Mouse (Mus musculus) heart, adult 8-10 months (tissue): ENCODE results near the gene Tpbgl. TPM values are rescaled to one million over a fixed set of nuclear protein-coding genes. Genes with fewer than 3 reads are reported as not detected.

ENCODE experiments used
- DNase-seq: peaks from one replicate; pipeline ENCODE4 v3.0.0; 2022; ENCODE audit warnings: low spot score
- total RNA-seq, 4 experiments: library from RNA; stranded (reverse); gene quantifications; 2 replicates each; pipeline ENCODE4 v1.2.4; 2022

Gene Tpbgl
- 1 to 10 TPM; 2.8 to 3.4 (median 3.1) TPM for total RNA-seq

DNA sequence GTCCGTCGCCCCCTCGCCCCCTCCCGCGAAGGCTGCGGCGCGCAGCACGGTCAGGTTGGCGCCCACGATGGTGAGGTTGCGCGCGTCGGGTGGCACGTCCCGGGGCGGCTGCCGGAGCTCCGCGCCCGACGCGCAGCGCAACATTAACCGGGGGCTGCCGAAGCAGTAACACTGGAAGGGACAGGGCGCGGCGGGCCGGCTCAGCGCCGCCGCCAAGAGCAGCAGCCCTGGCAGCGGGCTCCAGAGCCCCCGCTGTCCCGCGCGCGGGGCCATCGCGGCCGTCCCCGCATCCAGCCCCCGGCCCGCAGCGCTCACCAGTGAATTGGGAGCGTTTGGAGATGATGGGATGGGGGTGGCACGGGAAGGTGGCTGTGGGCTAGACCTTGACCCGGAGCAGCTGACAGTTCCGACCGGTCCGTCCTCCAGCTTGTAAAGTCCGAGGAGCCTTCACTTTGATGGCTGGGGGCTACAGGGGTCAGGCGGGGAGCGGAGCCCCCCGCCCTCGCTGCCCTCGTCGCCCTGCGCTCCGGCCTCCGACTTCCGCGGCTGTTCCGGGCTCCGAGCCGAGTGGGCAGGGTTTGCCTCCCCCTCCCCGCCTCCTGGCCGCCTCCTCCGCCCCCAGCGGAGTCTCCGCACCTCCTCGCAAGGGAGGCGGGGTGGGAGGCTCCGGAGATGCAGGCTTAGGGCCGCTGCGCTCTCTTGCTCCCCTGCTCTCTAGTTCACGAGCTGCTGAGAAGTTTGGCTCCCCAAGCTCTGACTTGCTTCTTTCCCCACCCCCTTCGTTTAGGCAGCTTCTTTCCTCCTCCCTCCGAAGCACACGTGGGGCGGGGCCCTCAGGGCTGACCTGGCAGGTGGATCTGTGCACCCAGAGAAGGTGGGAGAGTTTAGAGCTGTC is at the start of gene Tpbgl:
Gene Tpbgl (minus strand): TSS at position 728 of the 895 bp plus-strand sequence.
- DNase-seq, result peak; percentile 69

- no peak for DNase-seq
Observed at GRCm38 (mm10) chr7:99674890-99675289, 48.0 kb upstream of the Tpbgl start.

DNA sequence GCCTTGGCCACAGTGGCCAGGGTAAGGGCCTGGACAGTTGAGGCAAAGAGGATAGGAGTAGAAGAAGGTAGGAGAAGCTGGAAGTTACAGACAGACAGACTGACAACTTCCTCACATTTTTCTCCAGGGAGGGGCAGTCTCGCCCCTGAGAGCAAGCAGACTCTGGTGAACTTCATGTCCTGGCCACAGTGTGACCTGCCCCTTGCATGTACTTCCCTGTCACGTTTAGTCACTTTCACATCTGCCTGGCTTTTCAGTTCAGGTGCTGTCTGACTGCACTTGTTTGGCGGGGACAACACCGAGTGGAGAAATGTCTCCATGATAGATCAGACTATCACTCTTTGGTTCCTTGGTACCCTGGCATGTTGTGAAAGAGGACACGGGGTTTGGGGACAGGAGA is 47.3 kb upstream of the Tpbgl start:
- DNase-seq, result no peak

- no peak for DNase-seq
Observed at GRCm38 (mm10) chr7:99673188-99673587, 46.3 kb upstream of the Tpbgl start.

DNA sequence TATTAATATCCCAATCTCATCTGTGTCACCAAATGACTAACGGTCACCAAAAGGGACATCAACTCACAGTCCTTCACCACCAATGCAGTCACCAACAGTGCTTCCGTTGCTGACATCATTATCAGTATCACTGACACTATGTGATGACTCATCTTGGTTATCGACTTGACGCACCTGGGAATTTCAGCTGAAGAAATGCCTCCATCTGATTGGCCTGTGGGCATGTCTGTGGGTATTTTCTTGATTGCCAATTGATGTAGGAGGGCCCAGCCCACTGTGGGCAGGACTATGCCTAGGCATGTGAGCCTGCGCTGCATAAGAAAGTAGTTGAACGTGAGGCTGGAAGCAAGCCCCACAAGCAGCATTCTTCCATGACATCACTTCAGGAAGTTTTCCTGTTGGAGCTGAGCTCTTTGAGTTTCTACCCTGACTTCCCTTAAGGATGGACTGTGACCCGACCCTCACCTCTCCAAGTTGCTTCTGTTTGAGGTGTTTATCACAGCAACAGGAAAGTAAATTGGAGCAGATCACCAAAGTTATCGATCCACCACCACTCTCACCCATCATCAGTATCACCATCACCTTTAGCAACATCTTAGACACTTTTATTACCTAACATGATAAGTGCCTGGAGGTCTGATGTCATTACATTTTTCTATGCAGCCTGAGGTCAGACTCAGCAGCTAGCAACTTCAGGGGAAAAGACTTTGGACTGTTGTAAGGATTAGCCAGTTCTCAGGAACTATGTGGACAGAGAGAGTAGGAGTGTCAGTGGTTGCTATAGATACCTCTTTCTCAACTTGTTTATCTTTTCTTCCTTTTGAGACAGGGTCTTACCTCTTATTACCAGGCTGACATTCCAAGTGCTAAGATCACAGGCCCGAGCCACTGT is 44.9 kb upstream of the Tpbgl start:
- no peak for DNase-seq

GRCm38 (mm10) chr7:99670915-99671314 is 44.0 kb upstream of the Tpbgl start:
- no peak for DNase-seq

- no peak for DNase-seq
Observed at GRCm38 (mm10) chr7:99668802-99669201, 41.9 kb upstream of the Tpbgl start.

- DNase-seq, result no peak
Observed at GRCm38 (mm10) chr7:99667096-99667495, 40.2 kb upstream of the Tpbgl start.

GRCm38 (mm10) chr7:99665731-99666452 is 39.0 kb upstream of the Tpbgl start:
- DNase-seq, result no peak

DNA sequence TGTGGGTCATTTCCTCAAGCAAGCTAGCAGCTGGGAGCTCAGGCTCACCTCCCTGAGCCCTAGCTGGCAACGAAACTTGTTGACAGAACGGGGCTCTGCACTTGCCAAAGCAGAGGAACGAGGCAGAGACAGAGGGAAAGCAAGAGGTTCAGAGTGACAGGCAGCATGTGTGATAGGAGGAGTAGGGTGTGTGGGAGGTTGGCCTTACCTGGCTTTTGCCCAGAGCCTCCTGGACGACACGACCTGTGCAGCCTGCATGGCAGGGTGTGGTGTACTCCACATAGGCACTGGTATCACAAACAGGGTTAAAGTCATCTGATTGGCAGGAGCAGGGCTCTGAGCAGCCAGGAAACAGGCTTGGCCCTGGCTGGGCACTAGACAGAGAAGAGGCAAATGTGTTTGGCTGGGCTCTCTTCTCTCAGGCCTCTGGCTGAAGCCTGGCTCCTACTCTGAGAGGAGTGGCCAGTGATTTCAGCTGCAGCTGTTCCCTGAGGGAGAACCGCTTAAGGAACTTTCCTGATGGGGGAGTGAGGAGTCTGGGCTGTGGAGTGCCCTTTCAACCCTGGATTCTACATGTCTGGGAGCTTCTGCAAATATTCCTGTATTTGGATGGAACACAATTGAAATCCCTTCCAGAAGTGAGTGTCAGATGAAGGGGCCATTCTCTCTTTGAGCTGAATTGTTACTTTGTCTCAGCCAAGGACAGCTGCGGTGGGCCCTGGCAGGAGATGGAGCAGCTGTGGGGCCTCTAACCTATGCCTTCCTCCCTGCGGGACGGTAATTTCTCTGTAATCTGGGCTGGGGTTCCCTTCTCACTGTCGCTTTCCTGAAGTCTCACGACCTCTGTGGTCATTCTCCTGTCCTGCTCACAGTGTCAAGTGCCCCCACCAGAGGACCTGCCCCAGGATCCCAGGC is 37.9 kb upstream of the Tpbgl start:
- DNase-seq, result peak; percentile 87

DNA sequence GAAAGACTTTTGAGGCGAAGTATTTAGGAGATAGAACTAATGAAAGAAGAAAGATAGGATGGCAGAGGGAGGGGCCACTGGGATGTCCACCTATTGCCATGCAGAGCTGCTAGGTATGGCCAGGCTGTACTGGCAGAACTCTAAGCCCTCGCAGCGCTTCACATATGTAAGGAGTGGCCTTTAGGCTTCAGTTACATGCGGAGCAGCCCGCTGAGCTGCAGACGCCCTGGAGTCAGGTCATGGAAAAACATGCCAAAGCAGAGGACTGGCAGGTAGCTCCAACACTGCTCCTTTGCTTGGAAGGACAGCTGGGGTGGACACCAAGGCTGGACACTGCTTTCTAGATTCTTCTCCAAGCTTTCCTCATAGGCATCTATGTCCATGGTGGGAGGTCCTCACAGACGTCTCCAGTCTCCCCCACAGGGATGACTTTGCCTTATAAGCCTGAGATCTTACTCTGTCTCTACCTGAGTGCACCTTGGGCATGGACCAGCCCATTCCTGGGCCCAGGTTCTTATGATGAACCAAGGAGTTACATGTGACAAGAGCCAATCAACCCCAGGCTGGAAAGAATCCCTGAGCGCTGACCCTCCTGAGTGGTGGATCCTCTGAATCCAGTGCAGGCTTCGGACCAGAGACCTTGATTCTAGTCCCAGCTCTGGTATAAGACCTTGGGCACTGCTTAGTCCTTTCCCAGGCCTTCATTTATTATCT is 36.8 kb upstream of the Tpbgl start:
- DNase-seq, result no peak

GRCm38 (mm10) chr7:99662311-99662710 is 35.4 kb upstream of the Tpbgl start:
- DNase-seq, result no peak

GRCm38 (mm10) chr7:99661571-99662230 is 34.8 kb upstream of the Tpbgl start:
- DNase-seq, result no peak

- no peak for DNase-seq
Observed at GRCm38 (mm10) chr7:99661071-99661470, 34.2 kb upstream of the Tpbgl start.

DNA sequence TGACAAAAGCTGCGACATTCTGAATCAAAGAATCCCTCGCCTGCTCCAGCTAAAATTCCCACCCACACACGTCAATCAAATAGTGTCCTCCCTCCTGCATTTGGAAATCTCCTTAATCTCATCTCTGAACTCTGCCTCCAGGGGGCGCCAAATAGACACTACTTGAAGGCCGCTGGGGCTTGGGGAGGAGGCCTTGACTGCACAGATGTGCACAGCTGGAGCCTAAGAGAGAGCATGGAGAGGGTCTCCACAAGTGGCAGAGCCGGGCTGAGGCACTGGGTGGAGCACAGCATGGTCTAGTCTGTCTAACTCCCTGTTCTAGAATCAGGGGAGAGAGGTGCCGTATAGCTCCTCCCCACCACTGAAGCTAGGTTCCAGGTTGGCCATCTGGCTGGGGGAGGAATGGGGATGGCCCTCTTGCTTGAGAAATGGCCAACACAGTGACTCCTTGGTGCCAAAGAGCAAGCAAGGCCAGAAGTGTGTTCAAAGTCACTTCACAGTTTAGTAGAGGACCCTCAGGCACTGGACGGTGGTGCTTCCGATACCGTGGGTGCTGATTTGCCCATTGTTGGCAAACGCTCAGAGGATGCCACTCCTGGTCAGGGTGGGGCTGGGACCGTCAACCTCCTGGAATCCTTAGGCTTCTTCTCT is 32.6 kb upstream of the Tpbgl start:
- peak; percentile 86 for DNase-seq

- DNase-seq, result no peak
Observed at GRCm38 (mm10) chr7:99654244-99654643, 27.3 kb upstream of the Tpbgl start.

DNA sequence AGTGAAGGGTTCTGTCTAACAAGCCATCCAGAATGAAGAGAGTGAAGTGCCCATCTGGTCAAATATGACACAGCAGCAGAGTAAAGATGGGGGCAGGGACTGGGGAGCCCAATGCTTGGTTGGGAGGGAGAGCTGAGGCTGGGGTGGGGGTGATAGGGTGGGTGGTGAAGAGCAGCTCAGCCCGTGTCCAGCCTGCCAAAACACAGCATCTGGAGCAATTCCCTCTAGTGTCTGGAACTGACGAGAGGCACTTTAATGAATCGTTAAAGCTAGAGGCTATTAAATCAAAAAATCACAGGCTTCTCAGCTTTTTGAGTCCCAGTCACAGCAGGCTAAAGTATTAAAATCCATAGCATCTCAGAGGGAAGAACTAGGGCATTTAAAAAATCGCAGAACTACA is 22.7 kb upstream of the Tpbgl start:
- no peak for DNase-seq

DNA sequence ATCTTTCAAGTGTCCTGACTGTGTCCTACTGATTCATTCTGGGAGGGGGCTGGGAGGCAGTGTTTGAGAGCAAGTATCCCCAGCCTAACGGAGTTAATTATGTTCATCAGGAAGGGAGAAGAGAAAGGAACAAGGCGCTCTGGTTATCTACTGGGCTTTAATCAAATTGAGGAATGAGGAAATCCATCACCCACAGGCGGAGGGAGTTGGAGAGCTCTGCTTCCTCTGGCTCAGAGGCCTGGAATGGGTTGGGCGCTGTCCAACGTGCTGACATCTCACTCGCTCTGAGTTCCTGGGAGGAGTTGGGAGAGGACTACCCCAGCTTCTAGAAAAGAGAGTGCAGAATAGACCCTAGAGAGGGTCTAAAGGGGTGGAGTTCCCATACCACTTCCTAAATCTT is 21.7 kb upstream of the Tpbgl start:
- peak; percentile 64 for DNase-seq

DNA sequence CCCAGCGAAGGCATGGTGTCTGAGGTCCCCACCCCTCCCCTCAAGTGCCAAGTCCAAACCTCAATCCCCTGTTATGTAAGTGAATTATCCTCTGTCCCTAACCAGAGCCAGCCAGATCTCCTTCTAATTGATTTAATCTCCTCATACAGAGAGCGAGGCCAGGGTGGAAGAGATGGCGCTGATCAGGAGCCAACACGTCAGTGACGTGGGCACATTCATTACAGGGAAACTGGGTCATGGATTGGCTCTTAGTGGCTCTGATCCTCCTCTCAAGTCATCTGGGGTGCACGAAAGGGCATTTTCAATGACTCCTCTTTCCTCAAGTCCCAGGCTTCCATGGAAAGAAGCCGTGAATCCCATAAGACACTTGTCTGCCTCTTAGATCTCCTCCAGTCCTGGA is 17.8 kb upstream of the Tpbgl start:
- DNase-seq, result no peak
